Comparison of ENCODE assay signal across 8 mouse cellular contexts in the genomic region with DNA sequence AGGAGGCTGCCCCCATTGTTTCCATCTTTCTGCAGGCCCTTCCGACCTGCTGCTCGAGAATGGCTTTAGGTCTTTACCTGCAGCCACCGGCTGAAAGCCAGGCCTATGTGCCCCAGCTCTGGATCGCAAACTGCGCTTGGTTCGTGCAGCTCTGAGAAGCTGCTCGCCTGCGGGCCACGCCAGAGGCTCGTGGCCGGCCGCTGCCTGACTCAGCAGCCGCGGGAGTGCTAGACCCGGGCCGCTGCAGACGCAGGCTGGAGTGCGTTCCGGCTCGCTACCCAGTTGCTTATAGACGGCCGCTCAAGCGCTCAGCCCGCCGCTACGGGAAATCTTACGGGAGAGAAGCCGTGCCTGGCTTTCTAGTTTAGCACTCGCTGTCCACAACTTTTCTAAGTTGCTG. TPM values are rescaled to one million over a fixed set of nuclear protein-coding genes. Genes with fewer than 3 reads are reported as not detected.
DNase-seq lines count a peak whose midpoint lies in the region; ATAC-seq and TF ChIP-seq lines count a peak whose summit lies in the region.

No protein-coding gene starts in this region.

- H3K9ac ChIP-seq in heart, embryonic 15.5 days = peak overlapping the region; percentile 83
- peak overlapping the region; percentile 85 for H3K9ac ChIP-seq in forebrain, postnatal 0 days

- H3K4me2 ChIP-seq in heart, embryonic 15.5 days = peak overlapping the region; percentile 96
- peak overlapping the region; percentile 99 for H3K4me2 ChIP-seq in forebrain, postnatal 0 days (ENCODE audit: low read depth)

- H3K4me1 ChIP-seq in heart, embryonic 15.5 days (replicated peaks) = peaks cover 43% of the 10 kb centered on the region
- H3K4me1 ChIP-seq in forebrain, postnatal 0 days (ENCODE audit: insufficient read depth) = peaks cover 19% of the 10 kb centered on the region
- peaks cover 32% of the 10 kb centered on the region for H3K4me1 ChIP-seq in olfactory bulb, adult 2 months (ENCODE audit: control insufficient read depth, insufficient read depth, low read length)

- H3K27ac ChIP-seq in heart, embryonic 15.5 days = peak overlapping the region; percentile 76
- peak overlapping the region; percentile 47; the same call in 1 of the 2 replicates for H3K27ac ChIP-seq in forebrain, postnatal 0 days (ENCODE audit: low read depth, low read length)
- no peak overlapping the region for H3K27ac ChIP-seq in olfactory bulb, adult 2 months (ENCODE audit: insufficient read depth, low read depth, low read length)

- peaks cover 4% of the 10 kb centered on the region; the same call in 1 of the 2 replicates for H3K36me3 ChIP-seq in heart, embryonic 15.5 days
- no peaks in the 10 kb centered on the region for H3K36me3 ChIP-seq in forebrain, postnatal 0 days (ENCODE audit: insufficient read depth)

- WGBS in heart, embryonic 15.5 days = under 1% methylated on average over 29 of the region's 29 CpGs
- WGBS in forebrain, postnatal 0 days = 3% methylated on average over 29 of the region's 29 CpGs
- WGBS in olfactory bulb, adult 2 months = under 1% methylated on average over 29 of the region's 29 CpGs

- DNase-seq in heart, adult 8-10 months (ENCODE audit: low spot score) = no peak
- DNase-seq in forebrain, postnatal 0 days = no peak
- DNase-seq in liver = peak; percentile 76
- DNase-seq in cerebellum, postnatal 14 days = no peak
- no peak for DNase-seq in frontal cortex, adult 2 months (ENCODE audit: extremely low spot score in 1 of 2, low spot score in 1 of 2)

- no peak for ATAC-seq in heart, embryonic 15.5 days (replicated peaks; ENCODE audit: insufficient number of reproducible peaks, insufficient read depth, low FRiP score, low read depth)
- ATAC-seq in activated CD4-positive, CD25-positive, alpha-beta regulatory T cell, adult 4 months = peak; percentile 20
- no peak for ATAC-seq in forebrain, postnatal 0 days

- no peak for TF ChIP-seq POLR2A in olfactory bulb, adult 2 months (IDR thresholded peaks at IDR 0.05; ENCODE audit: insufficient read depth, low read depth, low read length)

- no peaks in the 10 kb centered on the region for H3K27me3 ChIP-seq in heart, embryonic 15.5 days
- H3K27me3 ChIP-seq in forebrain, postnatal 0 days (ENCODE audit: insufficient read depth, low read length) = no peaks in the 10 kb centered on the region

- peak overlapping the region; percentile 75 for H3K4me3 ChIP-seq in heart, embryonic 15.5 days
- H3K4me3 ChIP-seq in forebrain, postnatal 0 days (ENCODE audit: low read depth, low read length) = peak overlapping the region; percentile 59
- H3K4me3 ChIP-seq in olfactory bulb, adult 2 months (ENCODE audit: insufficient read depth, low read depth, low read length) = peak overlapping the region; percentile 68

- TF ChIP-seq CTCF in forebrain, postnatal 0 days (IDR thresholded peaks at IDR 0.05; ENCODE audit: low read depth) = no peak
- no peak for TF ChIP-seq CTCF in olfactory bulb, adult 2 months (IDR thresholded peaks at IDR 0.05; ENCODE audit: insufficient read depth, low read depth, low read length)

- H3K9me3 ChIP-seq in heart, embryonic 15.5 days (replicated peaks) = no peaks in the 10 kb centered on the region
- H3K9me3 ChIP-seq in forebrain, postnatal 0 days (ENCODE audit: low read length) = no peaks in the 10 kb centered on the region

RNA-seq across cellular contexts. Expression of a gene that starts 0.7 kb away (rescaled TPM):
- polyA plus RNA-seq in heart, embryonic 15.5 days (2015; fragmentation: Nextera tagmentation; extraction: Ambion mirVana) = 26.9 and 34.6 TPM in 2 replicates
- 10 to 100 TPM; 14.7 to 18.9 (median 16.5) TPM for total RNA-seq in heart, adult 8-10 months (2022)
- 10 to 100 TPM; 18.5 to 22.2 TPM for polyA plus RNA-seq in activated CD4-positive, CD25-positive, alpha-beta regulatory T cell, adult 4 months (2017; shearing (Covaris generic))
- 29.2 and 31.9 TPM in 2 replicates for total RNA-seq in forebrain, postnatal 0 days (2014; rRNA removed)
- polyA plus RNA-seq in forebrain, postnatal 0 days (2015; fragmentation: Nextera tagmentation; extraction: Ambion mirVana) = 13.5 and 16.0 TPM in 2 replicates
- polyA plus RNA-seq in olfactory bulb, adult 2 months (2012; ENCODE audit: insufficient read depth, insufficient read length, low replicate concordance, missing spikeins) = not detected in 2 replicates
- 26.2 and 28.4 TPM in 2 replicates for polyA plus RNA-seq in frontal cortex, adult 2 months (2012; rRNA removed)

RNA-seq across cellular contexts. Expression of a gene that starts 22.7 kb away (rescaled TPM):
- 30.4 and 34.7 TPM in 2 replicates for polyA plus RNA-seq in heart, embryonic 15.5 days (2015; fragmentation: Nextera tagmentation; extraction: Ambion mirVana)
- total RNA-seq in heart, adult 8-10 months (2022) = 10 to 100 TPM; 10.5 to 17.8 (median 16.0) TPM
- 1 to 10 TPM; 3.5 to 5.4 TPM for polyA plus RNA-seq in activated CD4-positive, CD25-positive, alpha-beta regulatory T cell, adult 4 months (2017; shearing (Covaris generic))
- total RNA-seq in forebrain, postnatal 0 days (2014; rRNA removed) = 181 and 199 TPM in 2 replicates
- 58.0 and 58.7 TPM in 2 replicates for polyA plus RNA-seq in forebrain, postnatal 0 days (2015; fragmentation: Nextera tagmentation; extraction: Ambion mirVana)
- polyA plus RNA-seq in olfactory bulb, adult 2 months (2012; ENCODE audit: insufficient read depth, insufficient read length, low replicate concordance, missing spikeins) = not detected in 2 replicates
- 54.3 and 57.7 TPM in 2 replicates for polyA plus RNA-seq in frontal cortex, adult 2 months (2012; rRNA removed)

RNA-seq across cellular contexts. Expression of a gene that starts 22.7 kb away (rescaled TPM):
- polyA plus RNA-seq in heart, embryonic 15.5 days (2015; fragmentation: Nextera tagmentation; extraction: Ambion mirVana) = 0.27 and 0.57 TPM in 2 replicates
- total RNA-seq in heart, adult 8-10 months (2022) = under 1 TPM in 3 of 4 experiments, not detected in 1; 0.06 to 0.20 (median 0.08) TPM
- polyA plus RNA-seq in activated CD4-positive, CD25-positive, alpha-beta regulatory T cell, adult 4 months (2017; shearing (Covaris generic)) = under 1 TPM; 0.17 to 0.20 TPM
- total RNA-seq in forebrain, postnatal 0 days (2014; rRNA removed) = 3.4 and 4.0 TPM in 2 replicates
- polyA plus RNA-seq in forebrain, postnatal 0 days (2015; fragmentation: Nextera tagmentation; extraction: Ambion mirVana) = 0.65 TPM in 2 replicates
- polyA plus RNA-seq in olfactory bulb, adult 2 months (2012; ENCODE audit: insufficient read depth, insufficient read length, low replicate concordance, missing spikeins) = not detected in 2 replicates
- 7.8 and 9.7 TPM in 2 replicates for polyA plus RNA-seq in frontal cortex, adult 2 months (2012; rRNA removed)

RNA-seq across cellular contexts. Expression of a gene that starts 28.4 kb away (rescaled TPM):
- polyA plus RNA-seq in heart, embryonic 15.5 days (2015; fragmentation: Nextera tagmentation; extraction: Ambion mirVana) = 18.0 and 18.3 TPM in 2 replicates
- total RNA-seq in heart, adult 8-10 months (2022) = 1 to 10 TPM in 3 of 4 experiments, not detected in 1; 1.3 to 1.4 (median 1.3) TPM
- 1 to 10 TPM; 1.8 to 4.2 TPM for polyA plus RNA-seq in activated CD4-positive, CD25-positive, alpha-beta regulatory T cell, adult 4 months (2017; shearing (Covaris generic))
- 446 and 960 TPM in 2 replicates for total RNA-seq in forebrain, postnatal 0 days (2014; rRNA removed)
- 111 and 146 TPM in 2 replicates for polyA plus RNA-seq in forebrain, postnatal 0 days (2015; fragmentation: Nextera tagmentation; extraction: Ambion mirVana)
- not detected in 2 replicates for polyA plus RNA-seq in olfactory bulb, adult 2 months (2012; ENCODE audit: insufficient read depth, insufficient read length, low replicate concordance, missing spikeins)
- polyA plus RNA-seq in frontal cortex, adult 2 months (2012; rRNA removed) = 174 and 184 TPM in 2 replicates

RNA-seq across cellular contexts. Expression of a gene that starts 38.4 kb away (rescaled TPM):
- 170 and 210 TPM in 2 replicates for polyA plus RNA-seq in heart, embryonic 15.5 days (2015; fragmentation: Nextera tagmentation; extraction: Ambion mirVana)
- 100 to 1,000 TPM; 165 to 184 (median 175) TPM for total RNA-seq in heart, adult 8-10 months (2022)
- polyA plus RNA-seq in activated CD4-positive, CD25-positive, alpha-beta regulatory T cell, adult 4 months (2017; shearing (Covaris generic)) = 10 to 100 TPM; 11.4 to 17.9 TPM
- 668 and 716 TPM in 2 replicates for total RNA-seq in forebrain, postnatal 0 days (2014; rRNA removed)
- 583 and 608 TPM in 2 replicates for polyA plus RNA-seq in forebrain, postnatal 0 days (2015; fragmentation: Nextera tagmentation; extraction: Ambion mirVana)
- not detected in 2 replicates for polyA plus RNA-seq in olfactory bulb, adult 2 months (2012; ENCODE audit: insufficient read depth, insufficient read length, low replicate concordance, missing spikeins)
- 554 and 589 TPM in 2 replicates for polyA plus RNA-seq in frontal cortex, adult 2 months (2012; rRNA removed)

Comparison
In these comparisons a context has a peak if more than half of its experiments do, and no peak if none do; other contexts are left out.
1. RNA of a gene that starts 0.7 kb away (polyA plus RNA-seq): 26.2 to 28.4 TPM in frontal cortex, adult 2 months, 26.9 to 34.6 TPM in heart, embryonic 15.5 days, 18.5 to 22.2 TPM in activated CD4-positive, CD25-positive, alpha-beta regulatory T cell, adult 4 months and 13.5 to 16.0 TPM in forebrain, postnatal 0 days; not detected in olfactory bulb, adult 2 months; every median in the first group is over 10 times any median in the second.
2. Peak in every context shown above with its lines, with median percentiles within 50 percentile points of each other: H3K4me3 ChIP-seq.